Mouse (Mus musculus) G1E (cell line): ENCODE results near the gene Mrpl51.

Experiments
- CTCF ChIP-seq: IDR thresholded peaks from 2 replicates; pipeline ENCODE4 v1.5.1; 2012; ENCODE audit warnings: low read depth, low read length, inconsistent platforms, mixed read lengths
- GATA2 ChIP-seq: IDR thresholded peaks from 2 replicates; pipeline ENCODE4 v1.6.1; 2012; ENCODE audit warnings: low read depth, low read length, inconsistent platforms, borderline replicate concordance

GRCm38 (mm10) chr6:125186203-125186602 lies 5.4 kb upstream of the Mrpl51 start:
- TF ChIP-seq CTCF: no peak
- TF ChIP-seq GATA2: no peak
